Mouse (Mus musculus) heart, adult 2 months (tissue): Measurements from ENCODE around the gene Bricd5.

ENCODE experiments used
- CTCF ChIP-seq: fragments of 200-600 bp; IDR thresholded peaks from 2 replicates; pipeline ENCODE4 v1.8.1; 2022; ENCODE audit warnings: antibody characterized with exemption, mild to moderate bottlenecking, moderate library complexity
- EP300 ChIP-seq: fragments of 200-500 bp; IDR thresholded peaks from 2 replicates; pipeline ENCODE4 v1.6.1; 2011; ENCODE audit warnings: low read depth, low read length, control low read depth; ENCODE audit not compliant: insufficient read depth
- POLR2A ChIP-seq: fragments of 200-500 bp; IDR thresholded peaks from 2 replicates; pipeline ENCODE4 v1.6.1; 2011; ENCODE audit warnings: mild to moderate bottlenecking, low read depth, low read length, control low read depth; ENCODE audit not compliant: insufficient read depth

- TF ChIP-seq CTCF = no peak
- no peak for TF ChIP-seq POLR2A
- no peak for TF ChIP-seq EP300
Observed at GRCm38 (mm10) chr17:24507806-24508460, 34.2 kb downstream of the Bricd5 start.
